Comparison of ENCODE assay signal across 27 mouse cellular contexts in the genomic region with DNA sequence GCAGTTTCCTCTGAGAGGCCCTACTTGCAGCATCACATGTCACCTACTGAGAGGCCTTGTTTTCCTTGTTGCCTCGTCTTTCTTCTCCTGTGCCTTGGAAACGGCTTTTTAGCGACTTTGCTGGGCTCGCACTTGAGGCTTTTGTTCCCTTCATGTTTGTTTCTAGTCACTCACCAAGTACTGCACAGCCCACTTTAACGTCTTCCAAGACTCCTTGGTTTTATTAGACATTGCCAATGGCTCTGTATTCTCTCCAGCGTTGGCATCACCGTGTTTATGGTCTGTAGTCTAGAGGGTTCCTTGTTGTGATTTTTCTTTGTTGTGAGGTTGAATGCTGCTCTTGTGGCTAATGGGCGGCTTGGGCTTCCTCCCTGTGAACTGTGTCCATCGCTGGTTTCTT. TPM values are rescaled to one million over a fixed set of nuclear protein-coding genes. Genes with fewer than 3 reads are reported as not detected.
DNase-seq lines count a peak whose midpoint lies in the region; ATAC-seq and TF ChIP-seq lines count a peak whose summit lies in the region.
"Had no signal": no experiment of that assay in that cellular context is flagged by ENCODE, and none has a peak within 500 bp of the region (broad histone marks: within the 10 kb centered on the region; RNA-seq: fewer than 3 reads in every experiment).

No protein-coding gene starts in this region.

- no peak overlapping the region for H3K9ac ChIP-seq in forebrain, postnatal 0 days
- H3K9ac ChIP-seq in forebrain, embryonic 12.5 days = no peak overlapping the region
- no peak overlapping the region for H3K9ac ChIP-seq in midbrain, embryonic 15.5 days
- H3K9ac ChIP-seq in neural tube, embryonic 15.5 days (replicated peaks) = no peak overlapping the region
- H3K9ac ChIP-seq: embryonic facial prominence, embryonic 12.5 days; intestine, embryonic 15.5 days; limb, embryonic 13.5 days; liver, embryonic 13.5 days; lung, embryonic 15.5 days; midbrain, embryonic 12.5 days had no signal

- no peaks in the 10 kb centered on the region for H3K9me3 ChIP-seq in forebrain, postnatal 0 days (ENCODE audit: low read length)
- H3K9me3 ChIP-seq in forebrain, embryonic 12.5 days = no peaks in the 10 kb centered on the region
- no peaks in the 10 kb centered on the region for H3K9me3 ChIP-seq in midbrain, embryonic 15.5 days
- H3K9me3 ChIP-seq in midbrain, embryonic 10.5 days (replicated peaks) = no peaks in the 10 kb centered on the region
- H3K9me3 ChIP-seq in neural tube, embryonic 15.5 days (replicated peaks) = no peaks in the 10 kb centered on the region
- H3K9me3 ChIP-seq: embryonic facial prominence, embryonic 12.5 days; intestine, embryonic 15.5 days; limb, embryonic 13.5 days; liver, embryonic 13.5 days; lung, embryonic 15.5 days; midbrain, embryonic 12.5 days had no signal

- ATAC-seq in forebrain, postnatal 0 days = no peak
- no peak for ATAC-seq in forebrain, embryonic 12.5 days (ENCODE audit: low FRiP score)
- ATAC-seq in midbrain, embryonic 15.5 days (replicated peaks) = no peak
- no peak for ATAC-seq in neural tube, embryonic 15.5 days (ENCODE audit: low FRiP score)
- ATAC-seq: intestine, embryonic 15.5 days had no signal

- H3K4me3 ChIP-seq in forebrain, postnatal 0 days (ENCODE audit: low read depth, low read length) = no peak overlapping the region
- no peak overlapping the region for H3K4me3 ChIP-seq in forebrain, embryonic 12.5 days (replicated peaks)
- no peak overlapping the region for H3K4me3 ChIP-seq in layer of hippocampus, adult 2 months
- no peak overlapping the region for H3K4me3 ChIP-seq in midbrain, embryonic 15.5 days
- H3K4me3 ChIP-seq in midbrain, embryonic 10.5 days = no peak overlapping the region
- H3K4me3 ChIP-seq in neural tube, embryonic 15.5 days (replicated peaks) = no peak overlapping the region
- H3K4me3 ChIP-seq: embryonic facial prominence, embryonic 12.5 days; erythroblast, embryonic 14.5 days; heart, adult 2 months; intestine, embryonic 15.5 days; limb, embryonic 13.5 days; liver, embryonic 13.5 days; lung, embryonic 15.5 days; midbrain, embryonic 12.5 days had no signal

- 0 out of 2 replicates have a peak, but pooled peaks cover 5% of the 10 kb centered on the region for H3K4me1 ChIP-seq in forebrain, postnatal 0 days (ENCODE audit: insufficient read depth)
- H3K4me1 ChIP-seq in forebrain, embryonic 12.5 days = peaks cover 5% of the 10 kb centered on the region; the same call in 1 of the 2 replicates
- no peaks in the 10 kb centered on the region for H3K4me1 ChIP-seq in midbrain, embryonic 15.5 days
- no peaks in the 10 kb centered on the region; the same call in none of the 2 replicates for H3K4me1 ChIP-seq in midbrain, embryonic 10.5 days
- H3K4me1 ChIP-seq in neural tube, embryonic 15.5 days = peaks cover 12% of the 10 kb centered on the region
- H3K4me1 ChIP-seq: embryonic facial prominence, embryonic 12.5 days; liver, embryonic 13.5 days; midbrain, embryonic 12.5 days had no signal

- 31% methylated on average over 9 of the region's 9 CpGs for WGBS in forebrain, postnatal 0 days
- WGBS in forebrain, embryonic 12.5 days = 39% methylated on average over 9 of the region's 9 CpGs
- WGBS in midbrain, embryonic 15.5 days = 52% methylated on average over 9 of the region's 9 CpGs
- WGBS in midbrain, embryonic 10.5 days = 72% methylated on average over 9 of the region's 9 CpGs
- WGBS in neural tube, embryonic 15.5 days = 38% methylated on average over 9 of the region's 9 CpGs

- H3K27me3 ChIP-seq in forebrain, postnatal 0 days (ENCODE audit: insufficient read depth, low read length) = no peaks in the 10 kb centered on the region
- H3K27me3 ChIP-seq in forebrain, embryonic 12.5 days = no peaks in the 10 kb centered on the region
- no peaks in the 10 kb centered on the region for H3K27me3 ChIP-seq in midbrain, embryonic 15.5 days (replicated peaks)
- no peaks in the 10 kb centered on the region for H3K27me3 ChIP-seq in midbrain, embryonic 10.5 days (ENCODE audit: low read depth, poor library complexity, severe bottlenecking)
- no peaks in the 10 kb centered on the region for H3K27me3 ChIP-seq in neural tube, embryonic 15.5 days (replicated peaks)
- H3K27me3 ChIP-seq: embryonic facial prominence, embryonic 12.5 days; intestine, embryonic 15.5 days; limb, embryonic 13.5 days; liver, embryonic 13.5 days; lung, embryonic 15.5 days; midbrain, embryonic 12.5 days had no signal

- H3K27ac ChIP-seq in forebrain, postnatal 0 days (ENCODE audit: low read depth, low read length) = peak overlapping the region; percentile 45; the same call in 1 of the 2 replicates
- no peak overlapping the region for H3K27ac ChIP-seq in forebrain, embryonic 12.5 days
- peak overlapping the region; percentile 75 for H3K27ac ChIP-seq in layer of hippocampus, adult 2 months
- H3K27ac ChIP-seq in midbrain, embryonic 15.5 days = peak overlapping the region; percentile 17; the same call in 1 of the 2 replicates
- no peak overlapping the region for H3K27ac ChIP-seq in midbrain, embryonic 10.5 days (replicated peaks)
- H3K27ac ChIP-seq in neural tube, embryonic 15.5 days (replicated peaks) = peak overlapping the region; percentile 48
- H3K27ac ChIP-seq: embryonic facial prominence, embryonic 12.5 days; heart, adult 2 months; intestine, embryonic 15.5 days; limb, embryonic 13.5 days; liver, embryonic 13.5 days; lung, embryonic 15.5 days; macrophage; midbrain, embryonic 12.5 days had no signal

- no peak for DNase-seq in forebrain, postnatal 0 days
- DNase-seq in layer of hippocampus, adult 2 months (ENCODE audit: low spot score in 2 of 2) = peak in 1 of 2 experiments; percentile 61
- no peak for DNase-seq in layer of hippocampus, postnatal 25 days (ENCODE audit: extremely low spot score in 1 of 2, low spot score in 1 of 2)
- no peak for DNase-seq in midbrain, embryonic 10.5 days (ENCODE audit: low spot score)
- DNase-seq: cerebellum, adult 8-10 months; gastrocnemius, postnatal 25 days; heart, adult 2 months; heart, postnatal 36 days; kidney, adult 9 months; kidney, postnatal 25 days; liver, embryonic 13.5 days; retina, postnatal 1 day; thymus, postnatal 36 days had no signal

- no peak for TF ChIP-seq CTCF in forebrain, postnatal 0 days (IDR thresholded peaks at IDR 0.05; ENCODE audit: low read depth)
- no peak for TF ChIP-seq CTCF in layer of hippocampus, adult 2 months (conservative IDR thresholded peaks at IDR 0.05)

- no peak overlapping the region for H3K4me2 ChIP-seq in forebrain, postnatal 0 days (ENCODE audit: low read depth)
- no peak overlapping the region for H3K4me2 ChIP-seq in forebrain, embryonic 12.5 days
- H3K4me2 ChIP-seq in midbrain, embryonic 15.5 days = no peak overlapping the region
- H3K4me2 ChIP-seq in neural tube, embryonic 15.5 days = no peak overlapping the region
- H3K4me2 ChIP-seq: embryonic facial prominence, embryonic 12.5 days; intestine, embryonic 15.5 days; limb, embryonic 13.5 days; liver, embryonic 13.5 days; lung, embryonic 15.5 days; midbrain, embryonic 12.5 days had no signal

- H3K36me3 ChIP-seq in forebrain, postnatal 0 days (ENCODE audit: insufficient read depth) = peaks cover 54% of the 10 kb centered on the region
- peaks cover 86% of the 10 kb centered on the region for H3K36me3 ChIP-seq in forebrain, embryonic 12.5 days (replicated peaks)
- H3K36me3 ChIP-seq in midbrain, embryonic 15.5 days (replicated peaks) = peaks cover 35% of the 10 kb centered on the region
- H3K36me3 ChIP-seq in midbrain, embryonic 10.5 days = peaks cover 98% of the 10 kb centered on the region
- H3K36me3 ChIP-seq in neural tube, embryonic 15.5 days = peaks cover 62% of the 10 kb centered on the region

RNA-seq across cellular contexts. Expression of a gene that starts 23.7 kb away (rescaled TPM):
- 0.38 and 1.2 TPM in 2 replicates for total RNA-seq in forebrain, postnatal 0 days (2014; rRNA removed)
- 0.23 and 0.65 TPM in 2 replicates for polyA plus RNA-seq in forebrain, postnatal 0 days (2015; fragmentation: Nextera tagmentation; extraction: Ambion mirVana)
- polyA plus RNA-seq in forebrain, embryonic 12.5 days (2016; fragmentation: Nextera tagmentation; extraction: Ambion mirVana) = 0.67 and 0.88 TPM in 2 replicates
- 1 to 10 TPM in 1 of 2 experiments, under 1 TPM in 1; 0.61 to 1.2 TPM for total RNA-seq in layer of hippocampus, adult 2 months (2021)
- total RNA-seq in layer of hippocampus, postnatal 25 days (2021) = 1 to 10 TPM; 1.0 to 1.2 TPM
- 0.50 and 0.74 TPM in 2 replicates for polyA plus RNA-seq in midbrain, embryonic 15.5 days (2015; fragmentation: Nextera tagmentation; extraction: Ambion mirVana)
- polyA plus RNA-seq in midbrain, embryonic 10.5 days (2016; fragmentation: Nextera tagmentation; extraction: Ambion mirVana) = 0.73 and 0.86 TPM in 2 replicates
- 0.44 and 0.46 TPM in 2 replicates for polyA plus RNA-seq in neural tube, embryonic 15.5 days (2015; fragmentation: Nextera tagmentation; extraction: Ambion mirVana)
- polyA plus RNA-seq: erythroblast, embryonic 14.5 days; macrophage had no signal

RNA-seq across cellular contexts. Expression of a gene that starts 24.3 kb away (rescaled TPM):
- total RNA-seq in forebrain, postnatal 0 days (2014; rRNA removed) = 175 and 198 TPM in 2 replicates
- polyA plus RNA-seq in forebrain, postnatal 0 days (2015; fragmentation: Nextera tagmentation; extraction: Ambion mirVana) = 152 and 184 TPM in 2 replicates
- polyA plus RNA-seq in forebrain, embryonic 12.5 days (2016; fragmentation: Nextera tagmentation; extraction: Ambion mirVana) = 217 and 221 TPM in 2 replicates
- total RNA-seq in layer of hippocampus, adult 2 months (2021) = 100 to 1,000 TPM; 132 to 138 TPM
- total RNA-seq in layer of hippocampus, postnatal 25 days (2021) = 100 to 1,000 TPM; 133 to 141 TPM
- polyA plus RNA-seq in midbrain, embryonic 15.5 days (2015; fragmentation: Nextera tagmentation; extraction: Ambion mirVana) = 215 and 218 TPM in 2 replicates
- polyA plus RNA-seq in midbrain, embryonic 10.5 days (2016; fragmentation: Nextera tagmentation; extraction: Ambion mirVana) = 279 and 285 TPM in 2 replicates
- 225 and 255 TPM in 2 replicates for polyA plus RNA-seq in neural tube, embryonic 15.5 days (2015; fragmentation: Nextera tagmentation; extraction: Ambion mirVana)

RNA-seq across cellular contexts. Expression of a gene that starts 44.2 kb away (rescaled TPM):
- total RNA-seq in forebrain, postnatal 0 days (2014; rRNA removed) = 1.5 and 1.7 TPM in 2 replicates
- polyA plus RNA-seq in forebrain, postnatal 0 days (2015; fragmentation: Nextera tagmentation; extraction: Ambion mirVana) = 0.74 and 2.8 TPM in 2 replicates
- 1.00 and 2.2 TPM in 2 replicates for polyA plus RNA-seq in forebrain, embryonic 12.5 days (2016; fragmentation: Nextera tagmentation; extraction: Ambion mirVana)
- total RNA-seq in layer of hippocampus, adult 2 months (2021) = not detected
- total RNA-seq in layer of hippocampus, postnatal 25 days (2021) = under 1 TPM in 1 of 2 experiments, not detected in 1; 0.59 TPM
- 1.3 and 4.1 TPM in 2 replicates for polyA plus RNA-seq in midbrain, embryonic 15.5 days (2015; fragmentation: Nextera tagmentation; extraction: Ambion mirVana)
- polyA plus RNA-seq in midbrain, embryonic 10.5 days (2016; fragmentation: Nextera tagmentation; extraction: Ambion mirVana) = 0.42 and 1.1 TPM in 2 replicates
- polyA plus RNA-seq in neural tube, embryonic 15.5 days (2015; fragmentation: Nextera tagmentation; extraction: Ambion mirVana) = 1.8 TPM in 1 of 2 replicates, not detected in the other
- total RNA-seq: adrenal gland, postnatal 4 days; gastrocnemius, postnatal 25 days; heart, adult 2 months; heart, postnatal 36 days; left cerebral cortex, postnatal 10 days had no signal
- polyA plus RNA-seq: C2C12; erythroblast, embryonic 14.5 days; heart, adult 2 months; heart, embryonic 14.5 days; limb, embryonic 13.5 days; liver, embryonic 13.5 days; lung, embryonic 15.5 days; macrophage had no signal

Comparison
In these comparisons a context has a peak if more than half of its experiments do, and no peak if none do; other contexts are left out.
1. H3K27ac ChIP-seq: peak in forebrain, postnatal 0 days (single experiment), layer of hippocampus, adult 2 months (single experiment), midbrain, embryonic 15.5 days (single experiment) and neural tube, embryonic 15.5 days (single experiment); none in forebrain, embryonic 12.5 days (single experiment) and midbrain, embryonic 10.5 days (single experiment).